Mouse (Mus musculus): ENCODE data around the gene Gtf2a1l.

The Gtf2a1l gene

DNA sequence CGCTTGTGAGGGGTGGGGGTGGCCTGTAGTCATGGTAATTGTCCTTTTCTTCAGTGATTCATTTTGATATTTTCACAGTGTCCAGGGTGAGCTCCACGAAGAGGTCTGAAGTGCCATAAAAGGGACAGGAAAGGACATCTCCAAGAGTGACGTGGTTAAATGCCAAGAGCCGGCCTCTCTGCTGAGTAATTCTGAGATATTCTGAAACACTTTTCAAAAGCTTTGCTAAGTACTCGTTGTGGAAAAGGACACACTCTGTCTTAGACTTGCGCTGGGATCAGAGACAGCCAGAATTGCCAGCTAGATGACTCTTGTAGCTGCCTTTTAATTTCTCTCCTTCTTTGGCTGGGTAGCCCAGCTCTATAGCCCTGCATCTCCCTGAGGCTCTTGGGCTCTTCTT lies 9.9 kb upstream of the Gtf2a1l start:
- DNase-seq: no peak

DNA sequence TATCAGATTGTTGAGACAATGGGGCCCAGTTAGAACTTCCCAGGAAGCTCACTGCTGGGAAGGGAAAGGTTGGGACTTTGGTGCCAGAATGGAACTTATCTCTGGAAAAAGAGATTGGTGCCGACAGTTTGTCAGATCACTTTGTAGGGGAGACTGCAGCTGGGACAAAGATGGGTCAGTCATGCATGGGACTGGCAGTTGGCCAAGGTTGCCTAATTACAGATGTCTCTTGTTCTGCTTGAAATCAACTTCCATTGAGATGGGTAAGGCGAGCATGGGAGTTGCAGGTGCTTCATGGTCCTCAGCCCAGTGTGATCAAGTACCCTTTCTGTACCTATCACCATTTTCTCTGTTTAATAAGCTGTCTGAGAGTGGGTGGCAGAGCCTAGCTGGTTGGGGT lies 2.4 kb upstream of the Gtf2a1l start:
- DNase-seq: no peak

DNA sequence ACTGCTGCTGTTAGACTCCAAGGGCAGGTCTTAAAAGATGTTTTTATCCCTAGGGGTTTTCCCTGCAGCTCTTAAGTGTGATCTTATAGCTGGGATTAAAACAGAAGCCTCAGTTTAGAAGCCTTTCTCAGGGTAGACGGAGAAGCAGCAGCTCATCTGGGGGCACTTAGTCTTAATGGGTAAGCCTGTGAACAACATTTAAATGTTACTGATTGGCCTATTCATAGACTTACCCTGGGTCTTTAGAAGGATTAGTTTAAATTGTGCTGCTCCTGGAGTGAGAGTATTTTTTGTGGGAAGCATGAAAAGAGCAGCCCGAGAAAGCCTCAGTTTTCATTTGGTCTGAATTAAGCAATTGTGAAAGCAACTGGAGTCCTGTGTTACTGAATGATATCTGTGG lies 1.5 kb downstream of the Gtf2a1l start:
- DNase-seq: no peak

DNA sequence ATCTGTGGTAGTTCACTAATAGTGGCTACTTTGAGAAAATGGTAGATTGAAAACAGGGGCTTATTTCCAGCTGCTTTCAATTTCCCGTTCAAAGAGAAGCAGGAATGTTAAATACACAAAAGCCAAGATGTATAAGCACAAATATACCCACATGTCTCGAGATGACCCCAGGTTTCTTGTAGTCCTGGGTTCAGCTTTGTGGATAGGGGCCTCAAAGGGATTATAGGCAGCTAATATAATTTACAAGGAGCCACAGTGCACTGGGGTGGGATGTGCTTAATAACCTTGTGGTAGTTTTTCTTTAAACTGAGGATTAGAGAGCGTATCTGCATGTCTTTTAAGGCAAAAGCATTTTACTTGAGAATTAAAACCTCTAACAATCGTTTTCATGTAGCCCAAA lies 2.3 kb downstream of the Gtf2a1l start:
- peak; percentile 43 for DNase-seq

DNA sequence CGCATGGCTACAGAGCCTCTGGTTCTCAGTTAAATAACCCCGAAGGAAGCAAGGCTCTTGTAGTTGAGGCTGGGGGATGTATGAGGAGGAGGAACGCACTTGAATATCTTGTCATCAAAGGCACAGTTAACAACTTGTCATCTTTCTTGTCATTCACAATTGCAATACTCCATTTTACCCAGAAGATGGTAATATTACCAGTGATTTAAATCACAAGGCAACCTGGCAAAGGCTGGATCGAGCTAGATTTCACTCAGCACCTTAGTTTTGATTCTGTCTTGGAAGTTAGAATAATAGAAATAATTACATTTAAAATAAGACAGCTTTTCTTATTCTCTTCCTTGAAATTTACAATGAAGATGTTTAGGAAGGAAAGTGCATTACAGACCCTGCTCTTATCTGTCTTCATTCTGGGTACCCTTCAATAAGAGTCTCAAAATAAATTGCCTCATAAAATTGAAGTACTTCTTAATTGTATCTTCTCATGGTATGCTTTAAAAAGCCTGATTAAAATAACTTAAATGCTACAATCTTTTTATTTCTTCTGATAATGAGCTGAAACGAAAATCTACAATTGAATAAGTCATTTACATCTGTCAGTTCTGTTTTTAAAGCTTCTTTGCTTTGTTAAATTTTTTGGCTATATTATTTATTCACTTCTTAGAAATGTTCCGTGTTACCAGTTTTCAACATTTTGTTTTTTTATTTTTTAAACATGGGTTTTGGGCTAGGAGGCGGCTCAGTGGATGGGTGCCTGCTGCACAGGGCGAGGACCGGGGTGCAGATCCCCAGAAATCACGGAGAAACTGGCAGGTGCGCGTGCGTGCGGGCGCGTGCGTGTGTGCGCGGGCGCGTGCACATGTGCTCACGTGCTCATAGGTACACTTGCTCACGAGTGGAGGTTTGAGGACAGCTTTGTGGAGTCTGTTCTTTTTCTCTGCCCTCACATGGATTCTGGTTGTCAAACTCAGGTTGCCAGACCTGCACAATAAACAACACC lies 7.2 kb downstream of the Gtf2a1l start:
- no peak for DNase-seq

DNA sequence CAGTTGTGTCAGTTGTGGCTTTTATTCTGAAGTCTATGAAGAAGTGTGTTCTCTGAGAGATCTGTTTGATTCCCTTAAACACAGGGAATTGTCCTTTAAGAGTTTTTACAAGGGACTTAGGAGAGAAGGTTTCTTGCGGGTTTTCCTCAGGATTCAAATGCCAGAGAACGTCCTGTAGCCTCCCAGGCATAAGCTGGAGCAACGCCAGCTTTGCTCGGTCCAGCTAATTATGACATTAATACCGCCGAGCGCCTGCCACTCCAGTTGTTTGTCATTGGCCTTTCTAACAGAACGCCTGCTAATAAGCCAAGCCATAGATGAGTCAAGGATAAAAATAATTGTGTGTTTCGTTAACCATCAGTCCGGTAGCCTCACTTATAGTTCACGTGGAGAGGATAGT lies 19.8 kb downstream of the Gtf2a1l start:
- no peak for DNase-seq

DNA sequence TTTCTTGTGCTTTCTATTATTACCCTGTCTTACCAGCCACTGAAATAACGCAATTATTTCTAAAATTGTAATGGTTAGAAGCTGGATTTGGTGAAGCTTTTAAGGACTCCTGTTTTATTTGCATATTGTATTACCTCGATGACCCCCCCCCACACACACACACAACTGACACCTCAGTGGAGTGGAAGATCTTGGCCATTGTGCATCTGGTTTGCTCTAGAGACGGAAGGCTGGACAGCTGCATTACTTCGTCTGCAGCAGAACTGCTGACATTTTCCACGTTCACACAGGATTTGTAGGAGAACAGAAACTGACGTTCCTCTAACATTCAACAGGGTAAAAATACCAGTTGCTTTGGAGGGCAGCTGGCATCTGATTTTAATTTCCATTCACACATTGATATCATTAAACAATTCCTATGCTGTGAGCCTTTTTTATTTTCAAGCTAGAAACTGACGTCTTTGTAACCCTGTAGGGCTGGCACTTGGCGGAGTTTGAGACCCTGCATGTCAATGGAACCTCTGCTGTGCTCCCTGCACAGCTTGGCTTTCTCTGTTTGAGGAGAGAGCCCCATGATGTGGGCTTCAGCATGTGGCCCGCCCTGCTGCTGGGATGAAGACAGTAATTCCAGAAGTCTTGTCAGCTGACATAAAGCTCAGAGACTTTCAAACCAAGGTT lies 28.3 kb downstream of the Gtf2a1l start:
- DNase-seq: peak; percentile 11

DNA sequence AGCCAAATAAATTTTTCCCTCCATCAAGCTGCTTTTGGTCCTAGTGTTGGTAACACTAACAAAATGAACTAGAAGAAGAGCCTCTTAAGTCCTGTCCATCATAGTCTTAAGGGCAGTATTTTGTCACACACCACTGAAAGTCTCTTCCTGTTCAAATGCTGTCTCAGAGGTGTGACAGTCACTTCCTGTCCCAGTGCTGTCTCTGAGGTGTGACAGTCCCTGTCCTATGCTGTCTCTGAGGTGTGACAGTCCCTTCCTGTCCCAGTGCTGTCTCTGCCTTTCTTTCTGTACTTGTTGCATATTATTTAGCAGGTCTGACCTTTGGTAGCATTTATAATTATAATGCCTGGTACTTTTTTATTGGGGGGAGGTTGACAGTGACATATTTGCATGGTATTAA lies 32.4 kb downstream of the Gtf2a1l start:
- no peak for DNase-seq

DNA sequence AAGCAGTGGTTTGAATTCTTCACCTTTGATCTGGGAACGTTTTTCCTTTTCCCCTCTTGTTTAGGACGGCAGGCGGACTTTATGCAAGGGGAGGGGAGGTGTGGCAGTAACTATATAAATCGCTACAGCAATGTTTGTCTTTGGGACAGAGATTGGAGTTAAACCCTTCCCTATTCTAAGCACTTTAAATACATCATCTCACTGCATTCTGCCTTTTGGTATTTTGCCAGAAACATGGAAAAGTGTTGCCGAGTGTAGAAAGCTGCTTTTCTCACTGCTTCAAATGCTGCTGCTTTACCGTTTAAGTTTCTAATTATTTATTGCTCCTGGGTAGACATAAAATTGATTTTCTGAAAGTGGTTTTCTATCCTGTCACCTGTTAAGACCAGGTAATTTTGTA lies 33.9 kb downstream of the Gtf2a1l start:
- no peak for DNase-seq

DNA sequence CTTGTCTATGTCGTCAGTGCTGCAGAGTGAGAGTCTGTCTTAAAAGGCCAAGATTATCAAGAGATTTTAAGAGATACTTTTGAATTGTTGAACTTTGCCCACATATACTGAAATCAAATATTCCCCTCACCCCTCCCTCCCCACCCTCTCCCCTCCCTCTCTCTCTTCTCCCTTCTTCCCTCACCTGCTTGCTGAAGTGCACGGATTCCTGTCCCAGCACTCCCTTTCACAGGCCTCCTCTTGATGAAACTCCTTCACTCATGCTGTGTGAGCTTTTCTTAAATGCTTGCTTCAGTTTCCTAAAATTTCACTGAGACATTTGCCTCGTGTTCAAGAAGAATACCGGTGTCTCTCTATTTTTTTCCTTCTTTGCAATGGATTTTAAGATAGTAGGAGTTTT lies 34.7 kb downstream of the Gtf2a1l start:
- no peak for DNase-seq

DNA sequence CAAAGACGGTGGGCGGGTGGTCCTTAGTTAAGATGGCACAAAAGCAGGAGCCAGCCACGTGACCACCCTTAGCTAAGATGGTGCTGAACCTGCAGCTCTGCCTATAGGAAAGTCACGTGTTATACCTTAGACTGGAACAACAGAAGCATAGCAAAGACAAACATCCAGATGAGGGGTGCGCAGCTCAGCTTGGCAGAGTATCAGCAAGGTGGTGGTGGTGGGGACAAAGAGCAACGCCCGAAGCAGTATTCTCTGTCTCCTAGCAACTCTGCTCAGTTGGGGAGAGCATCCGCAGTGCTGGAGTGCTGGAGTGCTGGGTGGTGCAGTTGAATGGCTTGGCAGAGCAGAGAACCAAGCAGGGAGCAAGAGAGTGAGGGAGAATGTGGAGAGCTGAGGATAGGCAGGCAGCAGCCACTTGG lies 37.8 kb downstream of the Gtf2a1l start:
- no peak for DNase-seq

DNA sequence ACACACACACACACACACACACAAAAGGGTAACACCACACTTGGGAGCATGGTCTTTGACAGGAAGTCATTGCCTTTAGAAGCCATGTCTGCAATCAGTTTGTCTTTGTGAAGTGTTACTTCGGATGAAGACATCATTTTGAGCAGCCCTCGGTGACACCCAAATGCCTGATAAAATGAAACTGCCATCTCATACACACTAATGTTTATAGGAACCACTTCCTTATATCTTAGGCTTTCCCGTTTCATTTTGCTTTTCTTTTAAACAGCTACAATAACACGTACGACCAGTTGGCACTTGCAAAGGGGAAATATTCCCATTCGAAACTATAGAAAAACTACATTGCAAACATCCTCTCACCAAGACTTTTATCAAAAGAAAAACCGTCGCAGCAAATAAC lies 81.2 kb downstream of the Gtf2a1l start:
- DNase-seq: no peak

DNA sequence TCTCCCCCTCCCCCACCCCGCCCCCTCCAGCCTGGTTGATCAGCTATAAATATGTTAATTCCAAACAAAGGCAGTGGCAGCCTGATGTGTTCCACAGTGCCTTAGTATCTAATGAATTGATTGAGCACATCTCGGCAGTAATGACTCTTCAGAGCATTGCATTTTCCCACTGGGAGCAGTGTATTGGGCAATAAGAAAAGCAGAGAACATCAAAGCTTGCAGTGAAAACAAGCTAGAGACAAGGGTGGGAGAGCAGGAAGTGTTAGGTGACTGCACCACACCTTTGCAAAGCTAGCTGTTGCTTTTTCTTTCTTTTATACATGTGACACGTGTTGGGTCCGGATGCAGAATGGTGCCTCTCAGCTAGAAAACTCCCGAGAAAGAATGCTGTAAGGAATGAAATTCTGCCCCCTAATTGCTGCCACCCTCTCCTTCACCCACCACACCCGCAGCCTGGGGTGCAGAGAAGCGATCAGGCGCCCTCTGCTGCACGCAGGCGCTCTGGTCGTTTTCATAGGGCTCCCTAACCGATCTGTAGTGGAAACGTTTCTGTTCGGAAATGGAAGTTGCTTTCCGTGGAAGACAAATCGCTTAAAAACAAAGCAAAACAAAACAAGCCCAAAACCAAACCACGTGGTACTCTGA lies 84.5 kb downstream of the Gtf2a1l start:
- DNase-seq: peak; percentile 78

DNA sequence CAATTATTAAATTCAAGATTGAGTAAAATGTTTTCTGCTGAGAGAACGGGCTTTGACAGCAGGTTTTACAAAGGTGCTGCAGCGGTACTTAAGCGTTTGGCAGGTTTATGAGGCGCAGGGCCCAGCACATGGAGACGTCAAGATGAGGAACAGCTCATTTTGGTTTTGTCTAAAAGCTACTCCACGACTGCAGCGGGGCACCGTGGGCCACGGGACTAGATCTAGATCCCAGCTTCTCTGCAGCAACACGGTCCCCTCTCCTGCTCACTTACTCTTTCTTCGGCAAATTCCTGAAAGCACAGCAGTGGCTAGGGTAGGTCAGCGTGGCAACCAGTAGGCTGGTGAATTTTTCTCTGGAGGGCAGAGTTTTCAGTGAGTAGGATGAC lies 85.0 kb downstream of the Gtf2a1l start:
- no peak for DNase-seq

DNA sequence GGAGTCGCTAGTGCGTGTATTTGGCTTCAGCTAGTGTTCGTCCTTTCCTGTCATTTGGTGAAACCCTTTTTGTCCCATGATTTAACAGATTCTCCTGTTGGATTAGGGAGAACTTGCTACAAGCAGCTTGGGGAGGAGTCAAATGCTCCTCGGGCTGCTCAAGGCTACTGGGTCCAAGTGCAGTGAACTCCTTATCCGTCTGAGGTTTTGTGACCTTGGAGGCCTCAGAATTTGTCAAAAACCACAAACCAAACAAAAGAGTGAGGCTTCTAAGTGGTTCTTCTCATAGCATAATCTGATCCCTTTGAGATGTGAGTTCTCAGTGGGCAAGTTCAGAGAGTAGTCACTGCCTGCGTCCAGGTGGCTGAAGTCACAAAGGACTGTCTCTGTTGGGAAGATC lies 87.3 kb downstream of the Gtf2a1l start:
- no peak for DNase-seq

DNA sequence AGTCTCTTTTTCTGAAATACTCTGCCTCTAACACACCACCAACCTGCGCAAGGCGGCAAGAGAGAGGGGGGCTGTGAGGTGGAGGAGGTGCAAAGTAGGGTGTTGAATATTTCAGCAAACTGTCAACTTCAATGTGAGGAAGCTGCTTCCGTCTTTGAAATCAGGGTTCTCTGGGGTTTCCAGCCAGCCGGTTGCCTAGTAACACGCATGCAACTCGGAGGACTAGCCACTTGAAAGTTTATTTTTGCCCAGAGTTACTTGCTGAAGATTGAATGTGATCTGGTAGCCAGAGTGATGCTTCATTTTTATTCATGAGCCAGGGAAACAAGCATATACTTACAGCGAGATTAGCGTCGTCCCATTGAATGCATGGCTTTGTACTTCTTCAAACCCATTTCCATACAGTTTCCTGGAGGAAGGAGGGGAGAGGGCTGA lies 89.6 kb downstream of the Gtf2a1l start:
- DNase-seq: no peak

DNA sequence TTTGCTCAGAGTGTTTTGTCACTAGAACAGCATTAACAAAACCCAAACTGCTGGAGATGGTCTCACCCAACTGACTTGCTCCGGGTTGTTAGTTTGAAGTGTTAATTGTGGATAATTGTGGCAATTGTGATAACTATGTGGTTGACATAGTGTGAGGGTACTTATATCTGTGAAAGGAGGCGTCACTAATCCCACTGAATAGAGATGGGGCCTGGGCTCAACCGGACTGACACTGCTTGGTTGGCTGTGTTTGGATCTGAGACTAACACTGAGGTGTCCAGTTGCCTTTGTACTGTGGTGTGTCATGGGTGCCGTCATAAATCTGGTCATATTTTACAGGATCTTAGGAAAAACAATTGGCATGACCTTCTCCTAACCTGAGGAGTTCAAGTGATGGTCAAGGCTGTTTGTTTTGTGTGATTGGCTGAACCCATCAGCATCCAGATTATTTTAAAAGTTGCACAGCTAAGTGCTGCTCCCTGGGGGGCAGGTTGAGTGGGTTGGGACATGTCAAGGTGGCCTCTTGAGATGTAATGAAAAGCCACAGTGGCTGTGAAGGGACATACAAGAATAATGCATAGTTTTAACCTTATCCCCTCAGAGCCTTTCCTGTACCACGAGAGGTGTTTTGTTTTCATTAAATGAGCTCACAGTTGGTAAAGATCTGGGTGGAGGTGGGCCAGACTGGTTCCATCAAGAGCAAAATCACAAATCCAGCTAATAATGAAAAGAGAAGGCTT lies 95.1 kb downstream of the Gtf2a1l start:
- peak; percentile 46 for DNase-seq

DNA sequence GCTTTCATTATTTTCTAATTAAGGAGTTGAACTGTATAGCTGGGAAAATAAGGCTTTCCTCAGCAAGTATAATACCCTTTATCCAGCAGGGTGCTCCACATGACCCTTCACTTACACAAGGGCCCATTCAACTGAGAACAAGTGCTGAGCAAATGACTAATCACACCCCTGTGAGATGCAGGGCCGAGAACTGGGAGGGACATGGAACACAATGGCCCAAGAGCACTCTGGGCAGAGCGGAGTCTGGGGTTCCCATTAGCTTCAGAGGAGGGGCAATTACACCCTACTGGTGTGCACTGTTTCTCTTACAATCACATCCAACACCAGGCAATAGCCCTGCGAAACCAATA lies 95.7 kb downstream of the Gtf2a1l start:
- DNase-seq: peak; percentile 65

All from embryo, embryonic 11 days (tissue).